Mouse (Mus musculus) heart, postnatal 25 days (tissue): ENCODE data around the gene Satb1. TPM values are rescaled to one million over a fixed set of nuclear protein-coding genes. Genes with fewer than 3 reads are reported as not detected.

ENCODE experiments used
- DNase-seq: peaks from one replicate; pipeline ENCODE4 v3.0.0; 2022; ENCODE audit warnings: low spot score
- intact Hi-C: fragments of 180-260 bp; cut with DNase I; formaldehyde crosslinking; loops from one replicate; pipeline ENCODE4 v1.15.1; 2025
- total RNA-seq, 2 experiments: library from RNA; stranded (reverse); gene quantifications; 2 replicates each; pipeline ENCODE4 v1.2.3; 2021

Satb1 gene
- total RNA-seq, 2 experiments from 2014 or later = 24.0 to 24.5 TPM

DNA sequence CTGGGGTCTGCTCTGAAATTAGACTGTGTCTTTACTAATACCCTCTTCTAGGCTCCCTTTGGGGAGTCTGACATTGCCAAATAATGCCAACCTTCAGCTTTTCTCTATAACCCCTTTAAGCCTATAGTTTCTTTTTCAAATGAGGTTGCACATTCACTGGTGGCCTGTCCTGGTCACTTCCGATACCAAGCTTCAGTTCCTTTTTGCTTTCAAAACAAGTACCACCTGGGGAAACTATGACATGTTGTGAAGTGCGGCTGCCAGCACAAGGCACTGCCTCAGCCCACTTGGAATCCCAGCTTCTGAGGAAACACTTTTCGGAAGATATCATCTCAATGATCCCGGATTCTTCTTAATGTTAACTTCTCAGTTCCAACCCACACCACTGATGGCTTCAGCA, 145.9 kb downstream of the Satb1 start:
- intact Hi-C loops = no loop called here
- DNase-seq = no peak
